Mouse (Mus musculus): ENCODE data around the gene Lcn10. TPM values are rescaled to one million over a fixed set of nuclear protein-coding genes. Genes with fewer than 3 reads are reported as not detected.
A peak's percentile ranks its signal among the peaks of the same experiment; 100 is the strongest.

Gene Lcn10
- polyA plus RNA-seq (2016; fragmentation: Nextera tagmentation; extraction: Ambion mirVana) = not detected in 2 replicates

DNA sequence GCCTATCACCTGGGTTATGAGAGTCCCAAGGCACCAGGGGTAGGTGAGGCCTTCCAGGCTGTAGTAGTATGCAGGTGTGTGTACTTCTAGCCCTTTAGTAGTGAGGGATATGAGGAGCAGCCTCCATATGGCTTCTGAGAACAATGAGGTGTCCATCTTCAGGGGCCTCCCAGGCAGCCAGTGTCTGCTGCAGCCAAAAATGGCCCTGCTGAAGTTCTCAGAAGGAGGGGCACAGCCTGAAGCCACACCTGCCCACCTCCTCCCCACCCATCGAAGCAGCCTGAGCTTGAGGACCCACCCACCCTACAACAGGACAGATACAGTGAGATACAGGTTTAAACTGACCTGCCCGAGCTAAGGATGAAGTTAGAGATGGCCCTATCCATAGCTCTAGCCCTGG lies at the start of gene Lcn10:
Lcn10 (plus strand) TSS at position 301 of the 400 bp plus-strand sequence.
- H3K9me3 ChIP-seq (replicated peaks) = no peaks in the 10 kb centered on the region
- no peaks in the 10 kb centered on the region for H3K36me3 ChIP-seq
- H3K4me1 ChIP-seq = no peaks in the 10 kb centered on the region
- H3K27me3 ChIP-seq (ENCODE audit: low read depth, poor library complexity, severe bottlenecking) = no peaks in the 10 kb centered on the region
- WGBS = 86% methylated on average over 2 of the region's 2 CpGs
- no peak for DNase-seq (ENCODE audit: low spot score)
- H3K4me3 ChIP-seq = no peak within 1 kb of the TSS
- H3K27ac ChIP-seq = no peak within 1 kb of the TSS

DNA sequence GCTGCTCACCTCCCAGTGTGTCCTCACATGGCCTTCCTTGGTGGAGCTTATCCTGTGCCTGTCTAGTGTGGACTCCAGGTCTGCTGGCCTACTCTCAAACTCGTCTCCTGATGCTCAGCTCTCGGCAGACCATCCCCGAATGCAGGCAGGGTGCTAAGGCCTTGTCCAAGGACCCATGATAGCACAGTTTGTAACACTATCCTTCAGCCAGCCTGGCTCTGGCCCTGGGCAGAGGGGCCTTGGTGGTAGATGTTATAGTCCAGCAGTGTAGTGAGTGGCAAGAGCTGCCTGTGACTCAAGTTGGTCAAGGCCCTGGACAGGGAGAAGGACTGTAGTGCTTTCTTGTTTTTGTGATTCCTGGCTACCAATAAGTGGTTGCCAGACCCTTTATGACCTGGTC lies 48.9 kb upstream of the Lcn10 start:
- WGBS = 82% methylated on average over 3 of the region's 3 CpGs
- Histone ChIP-seq H3K4me3 (no peak overlapping the region), H3K9me3 (replicated peaks) (no peaks in the 10 kb centered on the region), H3K27ac (no peak overlapping the region), H3K4me1 (peaks cover 3% of the 10 kb centered on the region; the same call in 1 of the 2 replicates), H3K36me3 (no peaks in the 10 kb centered on the region), H3K27me3 (ENCODE audit: low read depth, poor library complexity, severe bottlenecking) (no peaks in the 10 kb centered on the region)
- no peak for DNase-seq (ENCODE audit: low spot score)

DNA sequence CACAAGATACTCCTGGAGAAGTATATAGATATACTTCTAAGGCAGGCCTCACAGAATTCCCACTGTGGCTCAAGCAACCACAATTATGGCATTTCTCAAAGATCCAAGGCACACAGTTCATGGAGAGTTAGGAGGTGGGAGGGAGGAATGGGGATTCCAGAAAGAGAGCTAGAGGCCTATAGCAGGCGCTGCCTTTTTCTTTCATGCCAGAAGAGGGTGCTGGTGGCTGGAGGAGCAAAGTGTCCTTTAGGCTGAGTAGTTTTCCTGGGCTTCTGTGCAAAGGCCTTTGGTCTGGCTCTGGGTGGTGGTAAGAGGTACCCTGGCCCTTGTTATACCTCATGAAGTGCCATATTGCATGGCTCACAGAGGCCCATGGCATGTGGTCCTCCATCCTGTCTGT lies 48.5 kb upstream of the Lcn10 start:
- no peaks in the 10 kb centered on the region for H3K4me1 ChIP-seq
- 45% methylated on average over 1 of the region's 1 CpGs for WGBS
- no peaks in the 10 kb centered on the region for H3K27me3 ChIP-seq (ENCODE audit: low read depth, poor library complexity, severe bottlenecking)
- DNase-seq (ENCODE audit: low spot score) = no peak
- H3K27ac ChIP-seq = no peak overlapping the region
- no peak overlapping the region for H3K4me3 ChIP-seq
- no peaks in the 10 kb centered on the region for H3K36me3 ChIP-seq
- no peaks in the 10 kb centered on the region for H3K9me3 ChIP-seq (replicated peaks)

DNA sequence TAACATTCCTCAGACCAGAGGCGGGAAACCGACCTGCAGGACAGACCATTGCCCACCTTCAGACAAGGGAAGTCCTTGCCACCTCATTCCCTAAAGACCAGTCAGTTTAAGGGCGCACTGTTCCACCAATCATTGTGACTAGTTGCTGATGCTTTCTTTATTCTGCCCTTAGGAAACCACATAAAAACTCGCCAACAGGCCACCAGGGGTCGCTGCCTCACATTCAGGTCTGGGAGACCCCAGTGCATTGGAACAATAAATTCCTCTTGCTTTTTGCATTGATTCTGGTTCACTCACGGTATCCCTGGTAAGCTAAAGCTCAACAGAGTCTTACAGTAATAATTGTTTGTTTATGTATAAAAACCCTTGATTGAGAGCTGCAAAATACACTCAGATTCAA lies 42.6 kb upstream of the Lcn10 start:
- H3K9me3 ChIP-seq (replicated peaks) = no peaks in the 10 kb centered on the region
- no peak overlapping the region for H3K27ac ChIP-seq
- no peaks in the 10 kb centered on the region for H3K36me3 ChIP-seq
- H3K27me3 ChIP-seq (ENCODE audit: low read depth, poor library complexity, severe bottlenecking) = no peaks in the 10 kb centered on the region
- H3K4me1 ChIP-seq = no peaks in the 10 kb centered on the region
- WGBS = 20% methylated on average over 6 of the region's 6 CpGs
- DNase-seq (ENCODE audit: low spot score) = peak; percentile 73
- H3K4me3 ChIP-seq = no peak overlapping the region

DNA sequence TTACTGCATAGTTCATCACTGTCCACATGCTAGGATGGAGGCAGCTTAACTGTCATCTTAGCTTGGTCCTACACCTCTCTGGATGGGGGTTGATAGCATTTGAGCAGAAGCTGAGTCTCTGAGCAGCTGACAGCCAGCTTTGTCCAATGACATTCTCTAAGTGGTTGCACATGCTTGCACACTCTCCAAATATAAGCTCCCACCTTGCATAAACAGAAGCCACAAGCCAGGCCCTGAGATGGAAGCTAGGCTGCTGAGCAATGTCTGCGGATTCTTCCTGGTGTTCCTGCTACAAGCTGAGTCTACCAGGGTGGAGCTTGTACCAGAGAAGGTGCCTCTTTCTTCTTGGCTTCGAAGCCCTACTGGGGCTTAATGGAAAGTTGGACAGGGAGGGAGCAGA lies 29.6 kb upstream of the Lcn10 start, which contains the start of gene Lcn8:
Lcn8 (plus strand) TSS at position 219 of the 400 bp plus-strand sequence.
- H3K4me1 ChIP-seq = no peaks in the 10 kb centered on the region
- no peaks in the 10 kb centered on the region for H3K36me3 ChIP-seq
- H3K27ac ChIP-seq = no peak within 1 kb of the TSS
- 80% methylated on average over 2 of the region's 2 CpGs for WGBS
- no peaks in the 10 kb centered on the region for H3K9me3 ChIP-seq (replicated peaks)
- no peak within 1 kb of the TSS for H3K4me3 ChIP-seq
- H3K27me3 ChIP-seq (ENCODE audit: low read depth, poor library complexity, severe bottlenecking) = no peaks in the 10 kb centered on the region
- DNase-seq (ENCODE audit: low spot score) = no peak

DNA sequence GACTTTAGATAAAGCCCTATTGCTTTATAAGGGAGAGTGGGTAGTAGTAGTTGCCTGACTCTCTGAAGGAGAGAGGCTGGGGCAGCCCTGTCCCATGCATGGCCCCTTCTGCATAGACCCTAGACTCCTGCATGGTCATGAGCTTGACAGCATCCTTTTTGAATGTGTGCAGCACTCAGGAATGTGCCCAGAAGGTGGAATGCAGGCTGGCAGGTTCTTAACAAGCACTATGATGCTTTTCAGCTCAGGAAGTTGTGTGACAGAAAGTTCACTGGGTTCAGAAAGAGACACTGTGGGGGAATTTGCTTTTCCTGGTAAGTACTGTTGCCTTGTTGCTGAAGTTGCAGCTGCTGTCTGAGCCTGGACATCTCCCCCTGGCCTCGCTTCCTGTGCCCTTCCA lies 28.0 kb upstream of the Lcn10 start:
- Histone ChIP-seq H3K4me3 (no peak overlapping the region), H3K27ac (no peak overlapping the region), H3K36me3 (no peaks in the 10 kb centered on the region), H3K27me3 (ENCODE audit: low read depth, poor library complexity, severe bottlenecking) (no peaks in the 10 kb centered on the region), H3K9me3 (replicated peaks) (no peaks in the 10 kb centered on the region), H3K4me1 (no peaks in the 10 kb centered on the region)
- 53% methylated on average over 1 of the region's 1 CpGs for WGBS
- no peak for DNase-seq (ENCODE audit: low spot score)

DNA sequence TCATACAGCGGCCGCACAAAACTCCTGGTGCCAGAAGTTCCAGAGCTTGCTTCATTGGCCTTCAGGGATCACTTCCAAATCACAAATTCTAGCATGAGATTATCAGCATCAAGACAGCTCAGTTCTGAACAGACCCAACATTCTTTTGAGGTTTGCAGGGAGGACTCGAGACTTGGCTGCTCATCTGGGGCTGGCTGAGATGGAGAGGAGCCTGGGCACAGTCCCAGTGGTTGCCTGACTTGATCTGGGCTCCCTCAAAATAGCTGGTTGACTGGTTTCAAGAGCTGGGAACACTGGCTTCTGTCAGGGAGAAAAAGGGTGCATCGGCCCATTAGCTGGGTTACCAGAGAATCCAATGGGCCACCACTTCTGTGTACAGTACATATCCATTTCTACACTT lies 25.8 kb upstream of the Lcn10 start:
- no peak overlapping the region for H3K27ac ChIP-seq
- no peaks in the 10 kb centered on the region for H3K4me1 ChIP-seq
- H3K4me3 ChIP-seq = no peak overlapping the region
- H3K9me3 ChIP-seq (replicated peaks) = no peaks in the 10 kb centered on the region
- H3K36me3 ChIP-seq = no peaks in the 10 kb centered on the region
- DNase-seq (ENCODE audit: low spot score) = no peak
- H3K27me3 ChIP-seq (ENCODE audit: low read depth, poor library complexity, severe bottlenecking) = no peaks in the 10 kb centered on the region
- 81% methylated on average over 4 of the region's 4 CpGs for WGBS

DNA sequence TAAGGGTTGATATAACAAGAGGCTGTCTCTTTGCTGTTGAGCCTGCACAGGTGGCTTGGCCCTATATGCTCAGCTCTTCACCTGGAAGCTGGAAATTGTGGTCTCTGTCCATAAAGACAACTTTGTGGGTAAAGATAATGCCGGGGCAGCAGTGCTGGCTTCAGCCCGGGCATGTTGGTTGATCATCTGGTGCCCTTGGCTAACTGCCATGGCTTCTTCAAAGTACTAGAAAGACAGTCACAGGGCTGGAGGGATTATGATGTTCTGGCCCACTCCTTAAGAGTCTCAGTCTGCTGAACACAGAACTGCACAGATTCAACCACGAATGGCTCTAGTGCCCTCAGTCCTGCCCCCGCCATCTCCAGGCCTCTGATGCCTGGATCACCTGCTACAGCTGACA lies 25.3 kb upstream of the Lcn10 start:
- Histone ChIP-seq H3K9me3 (replicated peaks) (no peaks in the 10 kb centered on the region), H3K27ac (no peak overlapping the region), H3K36me3 (no peaks in the 10 kb centered on the region), H3K4me1 (no peaks in the 10 kb centered on the region), H3K4me3 (no peak overlapping the region), H3K27me3 (ENCODE audit: low read depth, poor library complexity, severe bottlenecking) (no peaks in the 10 kb centered on the region)
- DNase-seq (ENCODE audit: low spot score) = no peak
- WGBS = 89% methylated on average over 4 of the region's 4 CpGs

DNA sequence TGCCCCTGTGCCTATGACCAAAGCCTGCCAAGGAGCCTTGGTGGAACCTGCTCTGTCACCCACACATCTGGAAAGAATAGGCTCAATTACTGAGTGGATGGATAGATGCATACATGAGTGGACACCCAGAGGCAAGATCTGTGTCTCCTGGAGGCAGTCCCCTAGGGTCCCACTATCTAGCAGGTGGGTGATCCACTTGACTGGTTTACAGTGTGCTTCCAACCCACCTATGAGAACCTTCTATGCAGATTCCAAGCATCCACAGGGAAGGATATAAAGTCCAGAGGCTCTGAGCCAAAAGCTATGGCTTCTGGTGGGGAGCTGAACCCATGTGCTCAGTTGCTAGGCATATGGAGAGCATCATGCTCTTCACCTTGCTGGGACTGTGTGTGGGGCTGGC lies 24.9 kb upstream of the Lcn10 start, which contains the start of gene Lcn5:
Lcn5 (plus strand) TSS at position 301 of the 400 bp plus-strand sequence.
- Histone ChIP-seq H3K4me1 (no peaks in the 10 kb centered on the region), H3K36me3 (no peaks in the 10 kb centered on the region), H3K27me3 (ENCODE audit: low read depth, poor library complexity, severe bottlenecking) (no peaks in the 10 kb centered on the region), H3K27ac (no peak within 1 kb of the TSS), H3K4me3 (no peak within 1 kb of the TSS), H3K9me3 (replicated peaks) (no peaks in the 10 kb centered on the region)
- no peak for DNase-seq (ENCODE audit: low spot score)

DNA sequence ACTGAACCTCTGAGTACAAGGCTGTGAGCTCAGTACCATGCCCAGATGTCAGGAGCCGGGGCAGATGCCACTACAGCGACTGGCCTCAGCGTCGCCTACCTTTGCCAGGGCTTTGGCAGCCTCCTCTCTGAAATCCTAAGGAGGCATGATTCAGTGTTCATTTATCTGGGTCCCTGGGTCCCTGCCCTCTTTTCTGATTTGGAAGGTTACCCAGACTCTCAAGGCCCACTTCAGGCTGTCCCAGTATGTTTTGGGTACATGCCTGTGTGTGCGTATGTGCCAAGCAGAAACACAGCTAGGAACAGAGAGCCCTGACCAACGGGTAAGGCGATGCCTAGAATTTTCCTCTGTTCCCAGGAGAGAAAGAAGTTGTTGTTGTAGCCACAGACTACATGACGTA lies 22.2 kb upstream of the Lcn10 start:
- Histone ChIP-seq H3K4me1 (no peaks in the 10 kb centered on the region), H3K27me3 (ENCODE audit: low read depth, poor library complexity, severe bottlenecking) (no peaks in the 10 kb centered on the region), H3K27ac (no peak overlapping the region), H3K9me3 (replicated peaks) (no peaks in the 10 kb centered on the region), H3K4me3 (no peak overlapping the region), H3K36me3 (no peaks in the 10 kb centered on the region)
- DNase-seq (ENCODE audit: low spot score) = no peak
- WGBS = 91% methylated on average over 8 of the region's 8 CpGs

DNA sequence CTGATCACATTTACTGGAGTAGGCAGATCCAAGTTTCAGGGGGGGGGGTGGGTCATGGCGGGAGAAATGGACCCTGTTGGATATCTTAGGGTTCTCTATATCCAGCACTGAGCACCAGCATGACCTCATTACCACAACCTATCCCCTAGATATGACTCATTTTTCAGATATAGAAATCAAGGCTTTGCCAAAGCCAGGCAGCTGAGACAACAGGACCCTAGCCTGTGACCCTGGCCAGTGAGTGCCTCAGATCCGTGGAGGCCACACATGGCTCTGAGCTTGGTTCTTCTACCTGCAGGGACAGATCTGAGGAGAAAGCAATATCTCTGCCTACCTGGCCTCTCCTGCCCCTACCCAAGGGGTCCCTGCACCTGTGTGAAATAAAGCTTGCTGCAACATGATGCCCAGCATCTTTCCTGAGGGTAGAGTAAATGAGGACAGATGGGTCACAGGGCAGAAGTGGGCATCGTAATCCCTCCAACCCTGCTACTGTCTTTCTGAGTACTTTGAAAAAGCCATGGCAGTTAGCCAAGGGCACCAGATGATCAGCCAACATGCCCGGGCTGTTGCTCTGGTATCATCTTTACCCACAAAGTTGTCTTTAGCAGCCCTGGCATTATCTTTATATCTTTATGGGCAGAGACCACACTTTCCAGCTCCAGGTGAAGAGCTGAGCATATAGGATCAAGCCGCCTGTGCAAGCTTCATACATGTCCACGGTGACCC lies 21.1 kb upstream of the Lcn10 start:
- no peaks in the 10 kb centered on the region for H3K36me3 ChIP-seq
- H3K27ac ChIP-seq = no peak overlapping the region
- DNase-seq (ENCODE audit: low spot score) = no peak
- no peaks in the 10 kb centered on the region for H3K9me3 ChIP-seq (replicated peaks)
- H3K4me3 ChIP-seq = no peak overlapping the region
- H3K27me3 ChIP-seq (ENCODE audit: low read depth, poor library complexity, severe bottlenecking) = no peaks in the 10 kb centered on the region
- WGBS = 84% methylated on average over 6 of the region's 6 CpGs
- no peaks in the 10 kb centered on the region for H3K4me1 ChIP-seq

DNA sequence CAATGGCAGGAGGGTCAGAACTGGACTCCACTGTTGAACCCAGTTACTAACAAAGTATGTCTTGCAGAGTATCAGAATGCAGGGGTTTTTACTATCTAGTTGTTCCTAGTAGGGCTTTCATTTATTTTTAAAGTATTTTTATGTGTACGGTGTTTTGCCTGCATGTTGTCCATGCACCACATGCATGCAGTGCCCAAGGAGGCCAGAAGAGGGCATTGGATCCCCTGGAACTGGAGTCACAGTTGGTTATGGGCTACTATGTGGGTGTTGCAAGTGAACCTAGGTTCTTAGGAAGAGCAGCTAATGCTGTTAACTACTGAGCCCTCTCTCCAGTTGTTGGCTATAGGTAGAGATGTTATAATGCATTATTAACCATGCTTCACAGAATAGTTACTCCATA lies 19.0 kb upstream of the Lcn10 start:
- H3K4me3 ChIP-seq = no peak overlapping the region
- no peaks in the 10 kb centered on the region for H3K4me1 ChIP-seq
- DNase-seq (ENCODE audit: low spot score) = peak; percentile 60
- H3K36me3 ChIP-seq = no peaks in the 10 kb centered on the region
- WGBS = 69% methylated on average over 1 of the region's 1 CpGs
- H3K27ac ChIP-seq = no peak overlapping the region
- no peaks in the 10 kb centered on the region for H3K9me3 ChIP-seq (replicated peaks)
- H3K27me3 ChIP-seq (ENCODE audit: low read depth, poor library complexity, severe bottlenecking) = no peaks in the 10 kb centered on the region

DNA sequence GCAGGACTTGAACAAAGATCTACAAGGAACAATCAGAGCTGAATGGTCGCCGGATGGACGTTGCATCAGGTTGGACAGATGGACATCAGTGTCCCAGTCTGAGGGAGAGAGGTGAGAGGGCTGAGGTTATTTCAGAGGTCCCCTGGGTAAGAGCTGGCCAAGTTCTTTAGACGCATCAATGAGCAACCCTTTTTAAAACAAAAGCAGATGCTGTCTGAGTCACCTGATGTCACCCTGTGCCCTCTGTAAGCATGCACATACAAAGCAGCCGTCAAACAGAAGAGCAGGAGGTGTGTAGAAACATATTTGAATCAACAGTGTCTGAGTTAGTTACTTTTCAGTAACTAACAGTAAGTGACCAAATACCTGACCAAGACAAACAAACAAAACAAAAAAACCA lies 18.4 kb upstream of the Lcn10 start:
- H3K27me3 ChIP-seq (ENCODE audit: low read depth, poor library complexity, severe bottlenecking) = no peaks in the 10 kb centered on the region
- H3K27ac ChIP-seq = no peak overlapping the region
- H3K36me3 ChIP-seq = no peaks in the 10 kb centered on the region
- H3K4me3 ChIP-seq = no peak overlapping the region
- H3K9me3 ChIP-seq (replicated peaks) = no peaks in the 10 kb centered on the region
- WGBS = 72% methylated on average over 5 of the region's 5 CpGs
- no peak for DNase-seq (ENCODE audit: low spot score)
- no peaks in the 10 kb centered on the region for H3K4me1 ChIP-seq

DNA sequence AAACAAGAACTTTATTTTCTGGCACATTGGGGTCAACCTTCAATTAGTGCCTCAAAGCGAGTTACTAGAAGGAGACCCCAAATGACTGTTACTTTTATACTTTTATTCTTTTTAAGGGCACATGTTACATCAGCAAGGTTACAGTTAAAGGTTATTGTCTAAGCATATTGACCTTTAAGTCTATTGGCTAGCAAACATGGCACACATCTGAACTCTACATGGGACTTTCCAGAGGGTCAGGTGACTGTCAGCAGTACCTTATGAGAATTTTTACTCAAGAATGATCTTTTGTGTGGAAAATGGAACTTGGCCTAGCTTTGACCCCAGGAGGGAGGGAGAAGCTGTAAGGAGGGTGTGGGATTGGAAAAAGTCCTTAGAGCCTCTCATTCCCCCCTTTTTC lies 16.0 kb upstream of the Lcn10 start:
- Histone ChIP-seq H3K9me3 (replicated peaks) (no peaks in the 10 kb centered on the region), H3K27me3 (ENCODE audit: low read depth, poor library complexity, severe bottlenecking) (no peaks in the 10 kb centered on the region), H3K4me3 (no peak overlapping the region), H3K36me3 (no peaks in the 10 kb centered on the region), H3K27ac (no peak overlapping the region), H3K4me1 (no peaks in the 10 kb centered on the region)
- no peak for DNase-seq (ENCODE audit: low spot score)
- 72% methylated on average over 1 of the region's 1 CpGs for WGBS

Data from limb, embryonic 10.5 days (tissue).